Mouse (Mus musculus): ENCODE measurements around the gene Asic2. TPM values are rescaled to one million over a fixed set of nuclear protein-coding genes. Genes with fewer than 3 reads are reported as not detected.

Gene Asic2
- total and polyA plus RNA-seq, 2 experiments: under 0.01 TPM; not detected in 1

- H3K4me3 ChIP-seq (ENCODE audit: insufficient read depth, low read depth, low read length): no peak overlapping the region
- no peak for DNase-seq (ENCODE audit: extremely low read depth, low read depth, low spot score)
- no peak overlapping the region for H3K9ac ChIP-seq (ENCODE audit: low read depth, low read length)
- no peak for TF ChIP-seq CTCF (IDR thresholded peaks at IDR 0.05; ENCODE audit: low read depth, low read length)
- no peak for TF ChIP-seq POLR2A (IDR thresholded peaks at IDR 0.05; ENCODE audit: extremely low read depth, insufficient read depth, low read length)
- H3K27ac ChIP-seq (replicated peaks; ENCODE audit: insufficient read depth, low read depth, low read length): no peak overlapping the region
- no peaks in the 10 kb centered on the region for H3K36me3 ChIP-seq (ENCODE audit: control insufficient read depth, insufficient read depth, low read length)
- H3K79me2 ChIP-seq (ENCODE audit: control insufficient read depth, insufficient read depth, low read length): no peaks in the 10 kb centered on the region
- no peaks in the 10 kb centered on the region for H3K27me3 ChIP-seq (ENCODE audit: control insufficient read depth, insufficient read depth, low read length)
- 95% methylated on average over 8 of the region's 8 CpGs for WGBS
- no peaks in the 10 kb centered on the region for H3K4me1 ChIP-seq (ENCODE audit: control insufficient read depth, insufficient read depth, low read length)
Observed at GRCm38 (mm10) chr11:81014776-81015175, 953.5 kb downstream of the Asic2 start.

DNA sequence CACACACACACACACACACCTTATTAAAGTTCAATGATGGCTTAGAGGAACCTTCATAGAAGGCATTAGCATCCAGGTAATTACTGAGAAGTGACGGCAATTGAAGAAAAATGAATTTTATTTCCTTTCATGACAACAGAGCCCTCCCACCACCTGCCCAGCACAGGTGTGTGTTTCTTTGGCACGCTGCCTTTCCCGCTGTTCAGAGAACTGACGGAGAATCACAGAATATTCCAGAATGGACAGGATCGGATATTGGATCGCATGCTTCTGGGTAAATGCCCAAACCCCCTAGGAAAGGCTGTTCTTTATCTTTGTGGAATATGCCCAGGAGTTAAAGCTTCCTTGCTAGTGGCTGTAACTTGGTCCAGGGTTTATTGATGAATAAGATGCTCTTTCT is 954.8 kb downstream of the Asic2 start:
- H3K9ac ChIP-seq (ENCODE audit: low read depth, low read length): no peak overlapping the region
- no peak overlapping the region for H3K27ac ChIP-seq (replicated peaks; ENCODE audit: insufficient read depth, low read depth, low read length)
- no peaks in the 10 kb centered on the region for H3K79me2 ChIP-seq (ENCODE audit: control insufficient read depth, insufficient read depth, low read length)
- no peaks in the 10 kb centered on the region for H3K4me1 ChIP-seq (ENCODE audit: control insufficient read depth, insufficient read depth, low read length)
- whole genome bisulfite sequencing: 91% methylated on average over 6 of the region's 6 CpGs
- H3K36me3 ChIP-seq (ENCODE audit: control insufficient read depth, insufficient read depth, low read length): no peaks in the 10 kb centered on the region
- no peak overlapping the region for H3K4me3 ChIP-seq (ENCODE audit: insufficient read depth, low read depth, low read length)
- no peaks in the 10 kb centered on the region for H3K27me3 ChIP-seq (ENCODE audit: control insufficient read depth, insufficient read depth, low read length)
- no peak for DNase-seq (ENCODE audit: extremely low read depth, low read depth, low spot score)
- no peak for TF ChIP-seq POLR2A (IDR thresholded peaks at IDR 0.05; ENCODE audit: extremely low read depth, insufficient read depth, low read length)
- no peak for TF ChIP-seq CTCF (IDR thresholded peaks at IDR 0.05; ENCODE audit: low read depth, low read length)

- TF ChIP-seq POLR2A (IDR thresholded peaks at IDR 0.05; ENCODE audit: extremely low read depth, insufficient read depth, low read length) (no peak), CTCF (IDR thresholded peaks at IDR 0.05; ENCODE audit: low read depth, low read length) (no peak)
- no peaks in the 10 kb centered on the region for H3K27me3 ChIP-seq (ENCODE audit: control insufficient read depth, insufficient read depth, low read length)
- no peak overlapping the region for H3K9ac ChIP-seq (ENCODE audit: low read depth, low read length)
- WGBS: 77% methylated on average over 7 of the region's 7 CpGs
- no peaks in the 10 kb centered on the region for H3K36me3 ChIP-seq (ENCODE audit: control insufficient read depth, insufficient read depth, low read length)
- H3K4me3 ChIP-seq (ENCODE audit: insufficient read depth, low read depth, low read length): no peak overlapping the region
- no peaks in the 10 kb centered on the region for H3K4me1 ChIP-seq (ENCODE audit: control insufficient read depth, insufficient read depth, low read length)
- no peaks in the 10 kb centered on the region for H3K79me2 ChIP-seq (ENCODE audit: control insufficient read depth, insufficient read depth, low read length)
- no peak for DNase-seq (ENCODE audit: extremely low read depth, low read depth, low spot score)
- H3K27ac ChIP-seq (replicated peaks; ENCODE audit: insufficient read depth, low read depth, low read length): no peak overlapping the region
Observed at GRCm38 (mm10) chr11:81010766-81011165, 957.5 kb downstream of the Asic2 start.

DNA sequence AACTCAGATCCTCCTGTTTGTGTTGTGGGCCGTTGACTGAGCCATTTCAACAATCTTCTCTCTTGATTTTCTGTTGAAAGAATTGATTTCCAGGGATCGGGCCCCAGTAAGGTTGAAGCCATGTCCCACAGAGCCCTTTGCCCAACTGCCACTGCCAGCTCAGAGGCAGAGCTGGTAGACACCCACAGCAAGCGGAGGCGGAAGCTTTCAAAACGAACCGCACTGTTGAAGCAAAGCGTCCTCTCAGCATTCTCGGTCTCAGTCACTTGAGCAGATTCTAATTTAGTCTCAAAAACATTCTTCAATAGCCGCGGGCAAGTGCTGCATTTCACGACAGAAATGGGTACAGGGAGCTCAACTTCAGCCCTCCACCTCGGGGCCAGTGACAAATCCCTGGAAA is 958.9 kb downstream of the Asic2 start:
- Histone ChIP-seq H3K27me3 (ENCODE audit: control insufficient read depth, insufficient read depth, low read length) (no peaks in the 10 kb centered on the region), H3K4me1 (ENCODE audit: control insufficient read depth, insufficient read depth, low read length) (no peaks in the 10 kb centered on the region), H3K9ac (ENCODE audit: low read depth, low read length) (no peak overlapping the region), H3K27ac (replicated peaks; ENCODE audit: insufficient read depth, low read depth, low read length) (no peak overlapping the region), H3K36me3 (ENCODE audit: control insufficient read depth, insufficient read depth, low read length) (no peaks in the 10 kb centered on the region), H3K79me2 (ENCODE audit: control insufficient read depth, insufficient read depth, low read length) (no peaks in the 10 kb centered on the region), H3K4me3 (ENCODE audit: insufficient read depth, low read depth, low read length) (no peak overlapping the region)
- 84% methylated on average over 12 of the region's 12 CpGs for WGBS
- TF ChIP-seq CTCF (IDR thresholded peaks at IDR 0.05; ENCODE audit: low read depth, low read length) (no peak), POLR2A (IDR thresholded peaks at IDR 0.05; ENCODE audit: extremely low read depth, insufficient read depth, low read length) (no peak)
- no peak for DNase-seq (ENCODE audit: extremely low read depth, low read depth, low spot score)

DNA sequence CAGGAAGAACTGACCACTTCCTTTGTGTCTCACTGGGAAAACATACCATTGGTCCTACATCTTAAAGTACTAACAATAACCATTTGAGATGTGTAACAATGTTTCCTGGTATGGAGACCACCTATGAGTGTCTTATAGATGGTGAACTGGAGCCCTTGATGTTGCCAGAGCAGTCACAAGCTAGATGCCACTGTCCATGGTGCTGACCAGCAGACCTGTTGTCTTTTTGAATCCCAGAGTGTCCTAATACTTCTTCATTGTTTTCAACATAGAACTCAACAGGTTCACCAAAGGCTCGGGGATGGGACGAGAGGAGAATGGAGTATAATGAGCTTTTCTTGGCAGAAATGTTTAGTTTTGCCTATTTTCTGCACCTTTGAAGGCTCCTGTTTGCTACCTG is 962.4 kb downstream of the Asic2 start:
- DNase-seq (ENCODE audit: extremely low read depth, low read depth, low spot score): peak; percentile 2
- 41% methylated on average over 2 of the region's 2 CpGs for WGBS
- Histone ChIP-seq H3K79me2 (ENCODE audit: control insufficient read depth, insufficient read depth, low read length) (no peaks in the 10 kb centered on the region), H3K27ac (replicated peaks; ENCODE audit: insufficient read depth, low read depth, low read length) (no peak overlapping the region), H3K27me3 (ENCODE audit: control insufficient read depth, insufficient read depth, low read length) (no peaks in the 10 kb centered on the region), H3K9ac (ENCODE audit: low read depth, low read length) (no peak overlapping the region), H3K4me1 (ENCODE audit: control insufficient read depth, insufficient read depth, low read length) (no peaks in the 10 kb centered on the region), H3K36me3 (ENCODE audit: control insufficient read depth, insufficient read depth, low read length) (no peaks in the 10 kb centered on the region), H3K4me3 (ENCODE audit: insufficient read depth, low read depth, low read length) (no peak overlapping the region)
- no peak for TF ChIP-seq CTCF (IDR thresholded peaks at IDR 0.05; ENCODE audit: low read depth, low read length)
- no peak for TF ChIP-seq POLR2A (IDR thresholded peaks at IDR 0.05; ENCODE audit: extremely low read depth, insufficient read depth, low read length)

DNA sequence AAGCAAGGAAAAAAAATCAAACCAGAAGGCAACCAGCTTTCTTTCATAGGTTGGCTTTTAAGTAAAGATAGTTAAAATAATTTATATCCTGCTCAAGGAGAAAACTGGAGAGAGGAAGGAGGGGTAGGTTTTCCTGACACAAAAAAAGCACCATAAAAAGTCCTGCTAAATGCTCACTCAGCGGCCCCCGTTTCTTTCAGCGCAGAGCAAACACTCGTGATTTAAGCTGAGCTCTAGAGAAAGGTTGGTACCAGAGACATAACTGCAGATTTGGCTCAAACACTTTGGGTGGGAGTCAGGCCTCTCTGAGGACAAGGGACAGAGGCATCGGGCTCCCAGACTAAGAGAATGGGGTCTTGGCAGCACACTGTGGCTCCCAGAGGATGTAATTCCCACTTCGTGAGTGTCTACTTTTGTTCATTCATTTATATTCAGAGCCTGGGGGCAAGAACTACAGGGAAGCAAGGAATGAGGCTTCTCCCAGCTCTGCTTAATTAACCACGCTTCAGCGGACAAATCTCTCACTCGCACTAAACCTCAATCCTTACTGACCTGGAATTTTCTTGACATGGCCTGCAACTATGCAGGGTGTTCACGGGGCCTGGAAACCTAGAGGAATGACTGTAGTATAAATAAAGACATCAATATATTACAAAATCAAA is 965.4 kb downstream of the Asic2 start:
- no peaks in the 10 kb centered on the region for H3K27me3 ChIP-seq (ENCODE audit: control insufficient read depth, insufficient read depth, low read length)
- no peak for DNase-seq (ENCODE audit: extremely low read depth, low read depth, low spot score)
- no peaks in the 10 kb centered on the region for H3K4me1 ChIP-seq (ENCODE audit: control insufficient read depth, insufficient read depth, low read length)
- H3K27ac ChIP-seq (replicated peaks; ENCODE audit: insufficient read depth, low read depth, low read length): no peak overlapping the region
- WGBS: 79% methylated on average over 10 of the region's 10 CpGs
- H3K79me2 ChIP-seq (ENCODE audit: control insufficient read depth, insufficient read depth, low read length): no peaks in the 10 kb centered on the region
- no peaks in the 10 kb centered on the region for H3K36me3 ChIP-seq (ENCODE audit: control insufficient read depth, insufficient read depth, low read length)
- no peak overlapping the region for H3K9ac ChIP-seq (ENCODE audit: low read depth, low read length)
- no peak overlapping the region for H3K4me3 ChIP-seq (ENCODE audit: insufficient read depth, low read depth, low read length)
- TF ChIP-seq POLR2A (IDR thresholded peaks at IDR 0.05; ENCODE audit: extremely low read depth, insufficient read depth, low read length) (no peak), CTCF (IDR thresholded peaks at IDR 0.05; ENCODE audit: low read depth, low read length) (no peak)

Measured in liver, adult 2 months (tissue).